Mouse (Mus musculus) embryo, embryonic 10 days (tissue): ENCODE measurements around the gene Olfr821.
"Not testable (repeated sequence)": the region's sequence is repeated elsewhere in the genome, so short reads cannot be mapped to it uniquely, and the experiment has no call there.

Source experiments
- DNase-seq: peaks from one replicate; pipeline ENCODE4 v3.0.0-alpha.2; 2015; ENCODE audit warnings: low spot score

Gene Olfr821

GRCm38 (mm10) chr10:130030048-130030447, at the start of gene Olfr821:
Olfr821 (plus strand) TSS chr10:130030348.
- DNase-seq, result no peak

- DNase-seq, result not testable (repeated sequence)
Observed at GRCm38 (mm10) chr10:129981867-129982266, 48.3 kb upstream of the Olfr821 start.

- not testable (repeated sequence) for DNase-seq
Observed at GRCm38 (mm10) chr10:129984962-129985361, 45.2 kb upstream of the Olfr821 start, which contains the start of gene Gm10310. Gm10310 (minus strand) TSS chr10:129985062.

DNA sequence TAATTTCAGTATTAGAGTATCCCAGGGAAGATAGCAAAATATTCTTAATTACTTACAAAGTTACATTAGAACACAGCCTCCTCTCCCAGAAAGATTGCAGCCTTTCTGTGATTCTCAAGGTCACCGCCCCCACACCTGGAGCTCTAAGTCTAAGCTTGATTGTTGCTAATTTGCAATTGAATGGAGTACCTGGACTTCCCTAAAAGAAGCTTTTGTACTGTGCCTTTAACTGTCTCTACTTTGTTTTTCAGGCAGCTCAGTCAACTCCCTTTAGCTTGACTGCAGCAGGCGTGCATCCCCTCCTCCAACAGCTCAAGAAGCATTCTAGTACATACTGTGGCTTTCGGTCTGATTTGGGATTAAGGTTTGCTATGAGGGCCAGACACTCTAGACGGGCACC, 26.0 kb upstream of the Olfr821 start:
- DNase-seq, result not testable (repeated sequence)

DNA sequence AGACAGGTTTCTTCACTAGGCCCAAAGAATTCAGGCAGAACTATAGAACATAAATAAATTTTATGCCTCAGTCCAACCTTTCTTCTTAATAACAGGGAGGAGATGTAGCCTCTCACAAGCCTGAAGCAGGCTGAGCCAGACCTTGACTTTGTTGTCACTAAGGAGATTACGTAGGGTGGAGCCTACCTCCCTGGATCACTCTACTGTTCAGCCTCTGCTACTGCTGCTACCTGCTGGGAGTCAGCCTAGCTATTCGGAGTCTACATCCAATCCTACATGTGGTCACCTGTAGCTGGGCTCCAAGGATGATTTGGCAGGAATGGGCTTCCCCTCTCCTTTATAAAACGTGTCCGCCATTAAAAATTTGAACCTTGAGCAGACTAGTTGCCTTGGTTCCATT, 24.8 kb upstream of the Olfr821 start:
- DNase-seq, result not testable (repeated sequence)

DNA sequence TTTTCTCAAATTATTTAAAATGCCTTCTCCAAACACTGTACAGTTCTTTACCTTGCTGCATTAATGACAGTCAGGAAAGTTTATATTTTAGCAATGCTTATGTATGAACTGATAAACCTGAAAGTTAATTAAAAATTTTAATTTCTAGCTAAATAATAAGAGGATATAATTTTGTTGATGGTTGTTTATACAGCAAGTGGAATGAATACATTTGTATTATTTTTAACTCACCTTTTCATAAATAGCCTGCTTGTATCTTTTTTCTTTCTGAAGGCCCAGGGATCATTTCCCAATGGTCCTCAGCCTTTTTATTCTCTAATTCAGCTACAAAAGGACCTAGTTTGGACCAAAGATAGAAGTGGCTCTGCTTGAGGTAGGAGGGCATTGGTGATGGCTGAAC, 17.8 kb upstream of the Olfr821 start, which contains the start of gene Olfr820:
Olfr820 (plus strand) TSS at position 301 of the 400 bp plus-strand sequence.
- no peak for DNase-seq

GRCm38 (mm10) chr10:130037096-130037495, 6.9 kb downstream of the Olfr821 start:
- DNase-seq, result no peak

DNA sequence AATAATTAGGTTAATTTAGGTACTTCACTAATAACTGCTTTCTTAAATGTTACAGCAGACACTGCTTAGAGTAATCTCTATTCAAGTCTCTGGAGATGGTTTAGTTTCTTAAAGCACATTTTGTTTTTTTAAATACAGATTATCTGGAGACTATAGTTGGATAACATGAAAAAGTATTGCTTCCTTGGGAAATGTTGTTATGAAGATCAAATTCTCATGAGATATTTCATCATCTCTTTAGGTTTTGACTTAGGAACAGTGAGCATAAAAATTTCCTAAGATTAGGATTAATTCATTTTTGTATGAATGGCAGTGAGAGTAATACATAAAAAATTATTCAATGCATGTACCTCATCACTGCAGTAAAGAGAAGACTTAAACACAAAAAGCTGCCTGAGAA, 40.8 kb downstream of the Olfr821 start, which contains the start of gene Olfr822:
Olfr822 (plus strand) TSS at position 301 of the 400 bp plus-strand sequence.
- DNase-seq, result no peak
